Mouse (Mus musculus) left cerebral cortex, adult 2 months (tissue): ENCODE measurements around the gene AC124502.3. TPM values are rescaled to one million over a fixed set of nuclear protein-coding genes. Genes with fewer than 3 reads are reported as not detected.
A peak's percentile ranks its signal among the peaks of the same experiment; 100 is the strongest.

Source experiments
- DNase-seq, 2 experiments: peaks; one replicate each; pipeline ENCODE4 v3.0.0; 2021 to 2022; ENCODE audit warnings: low spot score in 2 of 2, mixed read lengths in 1 of 2; ENCODE audit errors: extremely low spot score in 1 of 2
- H3K27ac ChIP-seq: fragments of 200-600 bp; 2 replicates; pipeline ENCODE4 v1.8.1; 2022
- H3K4me3 ChIP-seq: fragments of 200-600 bp; 2 replicates; pipeline ENCODE4 v1.8.1; 2022
- CTCF ChIP-seq: fragments of 200-600 bp; IDR thresholded peaks from 2 replicates; pipeline ENCODE4 v1.8.1; 2022; ENCODE audit warnings: antibody characterized with exemption, mild to moderate bottlenecking, moderate library complexity
- intact Hi-C: fragments of 180-260 bp; cut with DNase I; formaldehyde crosslinking; loops from one replicate; pipeline ENCODE4 v1.15.1; 2025
- total RNA-seq, 2 experiments: library from RNA; stranded (reverse); gene quantifications; 2 replicates each; pipeline ENCODE4 v1.2.3; 2021

The AC124502.3 gene
- total RNA-seq, 2 experiments from 2014 or later, result 4.9 to 5.8 TPM

GRCm38 (mm10) chr19:5093481-5094242, 55.0 kb downstream of the AC124502.3 start:
- Histone ChIP-seq H3K4me3 (no peak overlapping the region), H3K27ac (peak overlapping the region; percentile 78)
- intact Hi-C loops, result loop anchor here (1.0 kb wide), 1 partner anchor 58 kb away; no protein-coding TSS in a partner anchor
- no peak for TF ChIP-seq CTCF
- DNase-seq, result no peak

- peak; percentile 95 for TF ChIP-seq CTCF
- peak overlapping the region; percentile 95 for H3K27ac ChIP-seq
- DNase-seq, result peak; percentile 97 to 98
- intact Hi-C loops, result loop anchor here (1.0 kb wide), 1 partner anchor 57 kb away; no protein-coding TSS in a partner anchor
- H3K4me3 ChIP-seq, result peak overlapping the region; percentile 76
Measured at GRCm38 (mm10) chr19:5094243-5094632, 55.5 kb downstream of the AC124502.3 start.

- peak overlapping the region; percentile 95 for H3K27ac ChIP-seq
- intact Hi-C loops, result loop anchor here (1.0 kb wide), 1 partner anchor 56 kb away; no protein-coding TSS in a partner anchor
- peak overlapping the region; percentile 76 for H3K4me3 ChIP-seq
- no peak for TF ChIP-seq CTCF
- DNase-seq, result peak in 1 of 2 experiments; percentile 28
Measured at GRCm38 (mm10) chr19:5094746-5095417, 56.2 kb downstream of the AC124502.3 start.

GRCm38 (mm10) chr19:5095887-5096474, 57.3 kb downstream of the AC124502.3 start:
- peak overlapping the region; percentile 76 for H3K4me3 ChIP-seq
- H3K27ac ChIP-seq, result peak overlapping the region; percentile 95
- intact Hi-C loops, result no loop called here
- DNase-seq, result peak in 1 of 2 experiments; percentile 13
- TF ChIP-seq CTCF, result no peak

- H3K4me3 ChIP-seq, result peak overlapping the region; percentile 76
- intact Hi-C loops, result no loop called here
- peak overlapping the region; percentile 95 for H3K27ac ChIP-seq
- no peak for DNase-seq
- TF ChIP-seq CTCF, result no peak
Measured at GRCm38 (mm10) chr19:5097521-5098362, 59.1 kb downstream of the AC124502.3 start.

- intact Hi-C loops, result no loop called here
- DNase-seq, result peak; percentile 79 to 81
- Histone ChIP-seq H3K4me3 (peak within 1 kb of the TSS; percentile 76), H3K27ac (peak within 1 kb of the TSS; percentile 95)
- TF ChIP-seq CTCF, result no peak
Measured at GRCm38 (mm10) chr19:5098363-5099143, 59.9 kb downstream of the AC124502.3 start, which contains the start of gene Cnih2. Gene Cnih2 (minus strand): TSS chr19:5098521.

Other genes with a start within 250 kb of the AC124502.3 start
- gene Rbm4, start 245.0 kb upstream of the AC124502.3 start, total RNA-seq, result 100 to 1,000 TPM in 1 of 2 experiments, 10 to 100 TPM in 1; 93.1 to 112 TPM
- gene Gm21992, start 227.3 kb upstream of the AC124502.3 start, total RNA-seq, result 10 to 100 TPM; 22.0 to 25.5 TPM
- 10 to 100 TPM; 53.4 to 61.0 TPM for gene Rbm14, start 227.3 kb upstream of the AC124502.3 start, total RNA-seq
- gene Ccs, start 199.6 kb upstream of the AC124502.3 start, total RNA-seq, result 10 to 100 TPM; 29.8 to 30.3 TPM
- gene Ccdc87, start 199.5 kb upstream of the AC124502.3 start, total RNA-seq, result 1 to 10 TPM; 2.0 to 2.6 TPM
- gene Ctsf, start 183.8 kb upstream of the AC124502.3 start, total RNA-seq, result 100 to 1,000 TPM; 102 to 107 TPM
- 1 to 10 TPM; 1.4 to 1.5 TPM for gene Actn3, start 161.0 kb upstream of the AC124502.3 start, total RNA-seq
- gene Zdhhc24, start 160.2 kb upstream of the AC124502.3 start, total RNA-seq, result 10 to 100 TPM; 24.7 to 25.9 TPM
- gene Bbs1, start 132.3 kb upstream of the AC124502.3 start, total RNA-seq, result 10 to 100 TPM; 40.0 to 48.1 TPM
- 10 to 100 TPM; 39.5 to 45.9 TPM for gene Dpp3, start 110.6 kb upstream of the AC124502.3 start, total RNA-seq
- 10 to 100 TPM; 27.9 to 31.8 TPM for gene Peli3, start 95.8 kb upstream of the AC124502.3 start, total RNA-seq
- 10 to 100 TPM; 52.7 to 55.3 TPM for gene Mrpl11, start 76.7 kb upstream of the AC124502.3 start, total RNA-seq
- 10 to 100 TPM; 21.7 to 33.7 TPM for gene Npas4, start 48.6 kb upstream of the AC124502.3 start, total RNA-seq
- 10 to 100 TPM; 16.6 to 16.7 TPM for gene Slc29a2, start 15.0 kb upstream of the AC124502.3 start, total RNA-seq
- 100 to 1,000 TPM; 109 to 131 TPM for gene B4gat1, start 65 bp upstream of the AC124502.3 start, total RNA-seq
- 10 to 100 TPM; 26.9 to 28.8 TPM for gene Brms1, start 2.5 kb downstream of the AC124502.3 start, total RNA-seq
- 10 to 100 TPM; 94.6 to 95.9 TPM for gene Rin1, start 11.6 kb downstream of the AC124502.3 start, total RNA-seq
- gene Cd248, start 29.2 kb downstream of the AC124502.3 start, total RNA-seq, result 1 to 10 TPM; 4.3 to 5.4 TPM
- gene Tmem151a, start 46.6 kb downstream of the AC124502.3 start, total RNA-seq, result 100 to 1,000 TPM; 154 to 156 TPM
- gene Yif1a, start 49.6 kb downstream of the AC124502.3 start, total RNA-seq, result 10 to 100 TPM; 23.4 to 25.7 TPM
- gene Cnih2, start 59.6 kb downstream of the AC124502.3 start, total RNA-seq, result 100 to 1,000 TPM; 214 to 247 TPM
- gene Rab1b, start 68.2 kb downstream of the AC124502.3 start, total RNA-seq, result 100 to 1,000 TPM; 144 to 157 TPM
- gene Klc2, start 79.7 kb downstream of the AC124502.3 start, total RNA-seq, result 100 to 1,000 TPM; 279 to 291 TPM
- gene Pacs1, start 234.2 kb downstream of the AC124502.3 start, total RNA-seq, result 10 to 100 TPM; 57.5 to 61.2 TPM